In the genomic region with DNA sequence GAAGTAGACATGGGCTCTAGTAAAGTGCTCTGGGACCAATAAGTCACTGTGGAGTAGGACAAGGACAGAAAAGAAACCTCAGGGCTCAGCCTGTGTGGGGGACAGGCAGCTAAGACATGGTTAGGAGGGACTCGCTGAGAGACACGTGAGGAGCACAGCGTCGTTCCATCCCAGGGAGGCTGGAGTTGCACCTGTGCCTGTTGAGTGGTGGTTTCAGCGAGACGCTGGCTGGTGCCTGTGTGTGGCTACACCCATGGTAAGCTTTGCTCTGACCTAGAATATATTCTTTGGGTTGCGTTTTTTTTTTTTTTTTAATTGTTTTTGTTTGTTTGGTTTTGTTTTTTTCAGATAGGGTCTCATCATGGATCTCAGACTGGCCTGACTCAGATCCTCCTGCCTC, we compare ENCODE assay signal across 16 mouse cellular contexts. TPM values are rescaled to one million over a fixed set of nuclear protein-coding genes. Genes with fewer than 3 reads are reported as not detected.
DNase-seq lines count a peak whose midpoint lies in the region; ATAC-seq lines count a peak whose summit lies in the region.
"Had no signal": no experiment of that assay in that cellular context is flagged by ENCODE, and none has a peak within 500 bp of the region (broad histone marks: within the 10 kb centered on the region; RNA-seq: fewer than 3 reads in every experiment).

No protein-coding gene starts in this region.

- H3K9me3 ChIP-seq in forebrain, embryonic 10.5 days: no peaks in the 10 kb centered on the region
- H3K9me3 ChIP-seq in forebrain, embryonic 16.5 days (ENCODE audit: control insufficient read depth, low read length): no peaks in the 10 kb centered on the region
- H3K9me3 ChIP-seq in megakaryocyte, embryonic 14.5 days: peaks cover 10% of the 10 kb centered on the region
- no peaks in the 10 kb centered on the region for H3K9me3 ChIP-seq in forebrain, embryonic 12.5 days
- H3K9me3 ChIP-seq in midbrain, embryonic 14.5 days (ENCODE audit: control insufficient read depth, low read length): no peaks in the 10 kb centered on the region
- H3K9me3 ChIP-seq: limb, embryonic 15.5 days had no signal

- peak overlapping the region; percentile 48; the same call in 1 of the 2 replicates for H3K27ac ChIP-seq in forebrain, embryonic 10.5 days
- H3K27ac ChIP-seq in forebrain, embryonic 16.5 days (ENCODE audit: low read length): no peak overlapping the region
- H3K27ac ChIP-seq in forebrain, embryonic 12.5 days: peak overlapping the region; percentile 100
- peak overlapping the region; percentile 41; the same call in 1 of the 2 replicates for H3K27ac ChIP-seq in midbrain, embryonic 14.5 days (replicated peaks; ENCODE audit: low read depth, low read length)
- H3K27ac ChIP-seq: limb, embryonic 15.5 days had no signal

- WGBS in forebrain, embryonic 10.5 days: 91% methylated on average over 7 of the region's 7 CpGs
- WGBS in forebrain, embryonic 16.5 days: 91% methylated on average over 7 of the region's 7 CpGs
- WGBS in forebrain, embryonic 12.5 days: 91% methylated on average over 7 of the region's 7 CpGs
- WGBS in midbrain, embryonic 14.5 days: 93% methylated on average over 7 of the region's 7 CpGs

- peaks cover 66% of the 10 kb centered on the region for H3K36me3 ChIP-seq in forebrain, embryonic 10.5 days (replicated peaks)
- H3K36me3 ChIP-seq in forebrain, embryonic 16.5 days (ENCODE audit: control insufficient read depth, insufficient read depth): peaks cover 3% of the 10 kb centered on the region
- H3K36me3 ChIP-seq in megakaryocyte, embryonic 14.5 days (replicated peaks; ENCODE audit: low read length): peaks cover 83% of the 10 kb centered on the region
- peaks cover 40% of the 10 kb centered on the region for H3K36me3 ChIP-seq in forebrain, embryonic 12.5 days (replicated peaks)
- peaks cover 37% of the 10 kb centered on the region for H3K36me3 ChIP-seq in midbrain, embryonic 14.5 days (ENCODE audit: control insufficient read depth, insufficient read depth, low read length)

- DNase-seq in forebrain, embryonic 10.5 days (ENCODE audit: extremely low spot score, low spot score): no peak
- no peak for DNase-seq in midbrain, embryonic 14.5 days
- DNase-seq in kidney, postnatal 4 days: no peak
- DNase-seq in cerebellum, adult 11-12 months: no peak
- DNase-seq: adrenal gland, postnatal 14 days; cerebellum, adult 9-10 months; heart, adult 11 months; kidney, postnatal 36 days; liver, postnatal 0 days; lung, postnatal 36 days had no signal

- H3K4me1 ChIP-seq in forebrain, embryonic 10.5 days: peaks cover 51% of the 10 kb centered on the region
- H3K4me1 ChIP-seq in forebrain, embryonic 16.5 days (replicated peaks; ENCODE audit: control insufficient read depth, insufficient read depth, low read length): peaks cover 64% of the 10 kb centered on the region
- H3K4me1 ChIP-seq in megakaryocyte, embryonic 14.5 days: peaks cover 98% of the 10 kb centered on the region
- H3K4me1 ChIP-seq in forebrain, embryonic 12.5 days: peaks cover 65% of the 10 kb centered on the region
- peaks cover 37% of the 10 kb centered on the region for H3K4me1 ChIP-seq in midbrain, embryonic 14.5 days (ENCODE audit: control insufficient read depth, insufficient read depth, low read length)

- no peak overlapping the region for H3K9ac ChIP-seq in forebrain, embryonic 16.5 days (replicated peaks; ENCODE audit: low read depth, low read length)
- no peak overlapping the region for H3K9ac ChIP-seq in forebrain, embryonic 12.5 days
- no peak overlapping the region for H3K9ac ChIP-seq in midbrain, embryonic 14.5 days (replicated peaks; ENCODE audit: low read length)
- H3K9ac ChIP-seq: limb, embryonic 15.5 days; liver, postnatal 0 days had no signal

- H3K4me3 ChIP-seq in forebrain, embryonic 10.5 days: no peak overlapping the region
- H3K4me3 ChIP-seq in forebrain, embryonic 16.5 days (replicated peaks; ENCODE audit: low read length): no peak overlapping the region
- H3K4me3 ChIP-seq in megakaryocyte, embryonic 14.5 days (replicated peaks): peak overlapping the region; percentile 1
- H3K4me3 ChIP-seq in forebrain, embryonic 12.5 days (replicated peaks): no peak overlapping the region
- H3K4me3 ChIP-seq in midbrain, embryonic 14.5 days (replicated peaks; ENCODE audit: low read depth, low read length): no peak overlapping the region
- H3K4me3 ChIP-seq: limb, embryonic 15.5 days had no signal

- no peaks in the 10 kb centered on the region for H3K27me3 ChIP-seq in forebrain, embryonic 10.5 days (ENCODE audit: poor library complexity, severe bottlenecking)
- H3K27me3 ChIP-seq in forebrain, embryonic 16.5 days (replicated peaks; ENCODE audit: control insufficient read depth, insufficient read depth, low read length): no peaks in the 10 kb centered on the region
- H3K27me3 ChIP-seq in megakaryocyte, embryonic 14.5 days (replicated peaks): no peaks in the 10 kb centered on the region
- H3K27me3 ChIP-seq in forebrain, embryonic 12.5 days: no peaks in the 10 kb centered on the region
- no peaks in the 10 kb centered on the region for H3K27me3 ChIP-seq in midbrain, embryonic 14.5 days (ENCODE audit: control insufficient read depth, insufficient read depth, low read length)
- H3K27me3 ChIP-seq: CH12.LX; limb, embryonic 15.5 days had no signal

- H3K4me2 ChIP-seq in forebrain, embryonic 16.5 days (ENCODE audit: low read length): no peak overlapping the region
- no peak overlapping the region for H3K4me2 ChIP-seq in forebrain, embryonic 12.5 days
- no peak overlapping the region for H3K4me2 ChIP-seq in midbrain, embryonic 14.5 days (ENCODE audit: low read length)
- H3K4me2 ChIP-seq: limb, embryonic 15.5 days had no signal

- ATAC-seq in forebrain, embryonic 16.5 days: no peak
- ATAC-seq in megakaryocyte, adult 5-6 weeks (ENCODE audit: poor library complexity, severe bottlenecking): no peak
- ATAC-seq in forebrain, embryonic 12.5 days (ENCODE audit: low FRiP score): no peak
- ATAC-seq in midbrain, embryonic 14.5 days (ENCODE audit: low FRiP score, low TSS enrichment): no peak
- ATAC-seq: liver, postnatal 0 days had no signal

RNA-seq across cellular contexts. Expression of a gene that starts 32.4 kb away (rescaled TPM):
- polyA plus RNA-seq in forebrain, embryonic 10.5 days (2016; fragmentation: Nextera tagmentation; extraction: Ambion mirVana): 209 and 210 TPM in 2 replicates
- 230 and 234 TPM in 2 replicates for polyA plus RNA-seq in forebrain, embryonic 16.5 days (2015; fragmentation: Nextera tagmentation; extraction: Ambion mirVana)
- 132 and 208 TPM in 2 replicates for polyA plus RNA-seq in megakaryocyte, embryonic 14.5 days (2012; ENCODE audit: insufficient read depth, low replicate concordance)
- total RNA-seq in megakaryocyte, adult 5-6 weeks (2015): 93.2 and 103 TPM in 2 replicates
- 141 and 145 TPM in 2 replicates for total RNA-seq in megakaryocyte, adult 5-6 weeks (2017)
- polyA plus RNA-seq in forebrain, embryonic 12.5 days (2016; fragmentation: Nextera tagmentation; extraction: Ambion mirVana): 256 and 277 TPM in 2 replicates
- 133 and 201 TPM in 2 replicates for polyA plus RNA-seq in midbrain, embryonic 14.5 days (2014; fragmentation: Nextera tagmentation; extraction: Ambion mirVana)

RNA-seq across cellular contexts. Expression of a gene that starts 43.7 kb away (rescaled TPM):
- polyA plus RNA-seq in forebrain, embryonic 10.5 days (2016; fragmentation: Nextera tagmentation; extraction: Ambion mirVana): 0.74 and 0.82 TPM in 2 replicates
- polyA plus RNA-seq in forebrain, embryonic 16.5 days (2015; fragmentation: Nextera tagmentation; extraction: Ambion mirVana): 1.8 and 2.0 TPM in 2 replicates
- polyA plus RNA-seq in megakaryocyte, embryonic 14.5 days (2012; ENCODE audit: insufficient read depth, low replicate concordance): 39.4 and 167 TPM in 2 replicates
- total RNA-seq in megakaryocyte, adult 5-6 weeks (2015): 718 and 733 TPM in 2 replicates
- total RNA-seq in megakaryocyte, adult 5-6 weeks (2017): 291 and 312 TPM in 2 replicates
- 0.82 and 0.88 TPM in 2 replicates for polyA plus RNA-seq in forebrain, embryonic 12.5 days (2016; fragmentation: Nextera tagmentation; extraction: Ambion mirVana)
- 1.1 and 2.6 TPM in 2 replicates for polyA plus RNA-seq in midbrain, embryonic 14.5 days (2014; fragmentation: Nextera tagmentation; extraction: Ambion mirVana)

Comparison
In these comparisons a context has a peak if more than half of its experiments do, and no peak if none do; other contexts are left out.
1. RNA of a gene that starts 43.7 kb away (polyA plus RNA-seq): 39.4 to 167 TPM in megakaryocyte, embryonic 14.5 days; 1.1 to 2.6 TPM in midbrain, embryonic 14.5 days, 1.8 to 2.0 TPM in forebrain, embryonic 16.5 days, 0.74 to 0.82 TPM in forebrain, embryonic 10.5 days and 0.82 to 0.88 TPM in forebrain, embryonic 12.5 days; every median in the first group is over 10 times any median in the second.